Mouse (Mus musculus) lung, postnatal 4 days (tissue): ENCODE results near the gene Slc3a2.
A peak's percentile ranks its signal among the peaks of the same experiment; 100 is the strongest.

Source experiments
- DNase-seq, 2 experiments: peaks; one replicate each; pipeline ENCODE4 v3.0.0; 2021

Slc3a2 gene

GRCm38 (mm10) chr19:8661821-8662307 lies 61.3 kb downstream of the Slc3a2 start:
- peak in 1 of 2 experiments; percentile 14 for DNase-seq
